ENCODE assay signal across 15 mouse cellular contexts in the genomic region with DNA sequence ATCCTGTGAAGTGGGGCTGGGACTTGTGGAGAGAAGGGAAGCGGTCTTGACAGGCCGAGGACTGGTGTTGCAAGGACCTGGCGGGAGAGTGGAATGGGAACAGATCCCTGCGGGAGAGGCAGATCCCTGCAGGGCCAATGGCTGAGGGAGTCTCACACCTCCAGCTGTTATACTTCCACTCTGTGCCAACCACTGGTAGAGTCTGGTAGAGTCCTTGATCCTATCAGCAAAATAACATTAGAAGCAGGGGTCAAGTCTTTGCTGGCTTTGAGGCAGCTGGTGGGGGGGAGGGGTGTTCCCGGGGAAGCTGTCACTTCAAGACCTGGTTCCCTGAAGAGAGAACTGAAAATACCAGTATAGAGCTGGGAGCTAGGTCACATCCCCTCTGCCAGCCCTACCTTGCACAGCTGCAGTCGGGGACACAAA. TPM values are rescaled to one million over a fixed set of nuclear protein-coding genes. Genes with fewer than 3 reads are reported as not detected.
DNase-seq lines count a peak whose midpoint lies in the region; ATAC-seq and TF ChIP-seq lines count a peak whose summit lies in the region.
"Had no signal": no experiment of that assay in that cellular context is flagged by ENCODE, and none has a peak within 500 bp of the region (broad histone marks: within the 10 kb centered on the region; RNA-seq: fewer than 3 reads in every experiment).

No protein-coding gene starts in this region.

- H3K4me1 ChIP-seq in liver, postnatal 0 days (ENCODE audit: insufficient read depth), result peaks cover 2% of the 10 kb centered on the region; the same call in 1 of the 2 replicates

- no peaks in the 10 kb centered on the region for H3K36me3 ChIP-seq in liver, postnatal 0 days (replicated peaks; ENCODE audit: insufficient read depth, low read length)
- H3K36me3 ChIP-seq: forebrain, embryonic 12.5 days; limb, embryonic 12.5 days; neural tube, embryonic 13.5 days had no signal

- H3K27ac ChIP-seq in liver, postnatal 0 days (ENCODE audit: low read depth), result peak overlapping the region; percentile 34
- H3K27ac ChIP-seq: forebrain, embryonic 12.5 days; limb, embryonic 12.5 days; neural tube, embryonic 13.5 days had no signal

- peak; percentile 24; the same call in 1 of the 2 replicates for ATAC-seq in liver, postnatal 0 days

- no peaks in the 10 kb centered on the region for H3K27me3 ChIP-seq in liver, postnatal 0 days (ENCODE audit: insufficient read depth, low read length)
- H3K27me3 ChIP-seq: forebrain, embryonic 12.5 days; neural tube, embryonic 13.5 days had no signal

- H3K4me3 ChIP-seq in liver, postnatal 0 days (ENCODE audit: low read depth, low read length), result no peak overlapping the region
- H3K4me3 ChIP-seq: forebrain, embryonic 12.5 days; limb, embryonic 12.5 days; neural tube, embryonic 13.5 days had no signal

- 54% methylated on average over 6 of the region's 6 CpGs for whole genome bisulfite sequencing in liver, postnatal 0 days (ENCODE audit: insufficient replicate concordance)

- TF ChIP-seq CTCF in liver, postnatal 0 days (IDR thresholded peaks at IDR 0.05; ENCODE audit: low read depth), result no peak

- DNase-seq in adrenal gland, adult 2 months, result peak; percentile 30
- DNase-seq in adrenal gland, postnatal 4 days (ENCODE audit: low spot score in 2 of 2), result no peak
- no peak for DNase-seq in liver, postnatal 0 days
- no peak for DNase-seq in liver
- DNase-seq in heart, postnatal 4 days, result peak; percentile 24
- peak; percentile 56 for DNase-seq in retina, postnatal 1 day
- DNase-seq in right cerebral cortex, postnatal 14 days, result no peak
- no peak for DNase-seq in spleen, postnatal 14 days (ENCODE audit: low spot score in 2 of 2)

- 0 out of 2 replicates have a peak overlapping the region, but pooled peaks have one; percentile 13 for H3K4me2 ChIP-seq in liver, postnatal 0 days (ENCODE audit: low read depth, low read length)
- H3K4me2 ChIP-seq: forebrain, embryonic 12.5 days; limb, embryonic 12.5 days; midbrain, embryonic 11.5 days; neural tube, embryonic 13.5 days had no signal

- H3K9ac ChIP-seq in liver, postnatal 0 days (replicated peaks), result no peak overlapping the region
- H3K9ac ChIP-seq: forebrain, embryonic 12.5 days; limb, embryonic 12.5 days; neural tube, embryonic 13.5 days had no signal

- H3K9me3 ChIP-seq in liver, postnatal 0 days (ENCODE audit: low read length), result no peaks in the 10 kb centered on the region
- H3K9me3 ChIP-seq: forebrain, embryonic 12.5 days; limb, embryonic 12.5 days; neural tube, embryonic 13.5 days had no signal

- no peak for TF ChIP-seq EP300 in liver, postnatal 0 days (IDR thresholded peaks at IDR 0.05; ENCODE audit: low read depth)

RNA-seq across cellular contexts. Expression of a gene that starts 25.5 kb away (rescaled TPM):
- 1 to 10 TPM in 1 of 2 experiments, under 1 TPM in 1; 0.76 to 2.2 TPM for total RNA-seq in adrenal gland, adult 2 months (2021)
- polyA plus RNA-seq in adrenal gland, adult 2 months (2012; rRNA removed), result 1.2 and 2.1 TPM in 2 replicates
- under 1 TPM; 0.62 to 0.76 TPM for total RNA-seq in adrenal gland, postnatal 4 days (2021)
- polyA plus RNA-seq in liver, postnatal 0 days (2015; fragmentation: Nextera tagmentation; extraction: Ambion mirVana), result 1.1 and 1.4 TPM in 2 replicates
- under 1 TPM; 0.38 to 0.59 TPM for total RNA-seq in heart, postnatal 4 days (2021)
- total RNA-seq: MEL had no signal
- polyA plus RNA-seq: midbrain, embryonic 11.5 days had no signal

RNA-seq across cellular contexts. Expression of a gene that starts 30.0 kb away (rescaled TPM):
- under 1 TPM in 1 of 2 experiments, not detected in 1; 0.26 TPM for total RNA-seq in adrenal gland, adult 2 months (2021)
- polyA plus RNA-seq in adrenal gland, adult 2 months (2012; rRNA removed), result not detected in 2 replicates
- 1 to 10 TPM in 1 of 2 experiments, not detected in 1; 4.7 TPM for total RNA-seq in adrenal gland, postnatal 4 days (2021)
- not detected in 2 replicates for polyA plus RNA-seq in liver, postnatal 0 days (2015; fragmentation: Nextera tagmentation; extraction: Ambion mirVana)
- not detected for total RNA-seq in heart, postnatal 4 days (2021)
- total RNA-seq: adrenal gland, postnatal 36 days; gastrocnemius, postnatal 4 days; MEL had no signal
- polyA plus RNA-seq: forebrain, embryonic 12.5 days; limb, embryonic 12.5 days; midbrain, embryonic 11.5 days; neural tube, embryonic 13.5 days had no signal

RNA-seq across cellular contexts. Expression of a gene that starts 42.0 kb away (rescaled TPM):
- 10 to 100 TPM; 16.1 to 18.3 TPM for total RNA-seq in adrenal gland, adult 2 months (2021)
- polyA plus RNA-seq in adrenal gland, adult 2 months (2012; rRNA removed), result 45.9 and 50.7 TPM in 2 replicates
- total RNA-seq in adrenal gland, postnatal 4 days (2021), result 10 to 100 TPM; 32.5 to 34.7 TPM
- polyA plus RNA-seq in liver, postnatal 0 days (2015; fragmentation: Nextera tagmentation; extraction: Ambion mirVana), result 25.6 and 25.8 TPM in 2 replicates
- 10 to 100 TPM; 10.2 to 14.0 TPM for total RNA-seq in heart, postnatal 4 days (2021)

Comparison
In these comparisons a context has a peak if more than half of its experiments do, and no peak if none do; other contexts are left out.
1. DNase-seq: peak in adrenal gland, adult 2 months (single experiment), heart, postnatal 4 days (single experiment) and retina, postnatal 1 day (single experiment); none in adrenal gland, postnatal 4 days (0 of 2), liver, postnatal 0 days (single experiment), liver (single experiment), right cerebral cortex, postnatal 14 days (single experiment) and spleen, postnatal 14 days (0 of 2).